Mouse (Mus musculus) liver, adult 2 months (tissue): ENCODE measurements around the gene Hacd3. TPM values are rescaled to one million over a fixed set of nuclear protein-coding genes. Genes with fewer than 3 reads are reported as not detected.

Source experiments
- DNase-seq: peaks from one replicate; pipeline ENCODE4 v3.0.0-alpha.2; 2011; ENCODE audit warnings: low read depth, low spot score; ENCODE audit errors: extremely low read depth
- H3K27ac ChIP-seq: fragments of 200-500 bp; replicated peaks from 2 replicates; pipeline ENCODE4 v1.5.1; 2012; ENCODE audit warnings: low read depth, mild to moderate bottlenecking, control low read depth, inconsistent platforms, low read length; ENCODE audit not compliant: insufficient read depth
- H3K27me3 ChIP-seq: fragments of 200-500 bp; 2 replicates; pipeline ENCODE4 v1.6.1; 2012; ENCODE audit warnings: mild to moderate bottlenecking, moderate library complexity, low read length, inconsistent platforms; ENCODE audit not compliant: control insufficient read depth, insufficient read depth
- H3K36me3 ChIP-seq: fragments of 200-500 bp; 2 replicates; pipeline ENCODE4 v1.6.1; 2012; ENCODE audit warnings: low read length, inconsistent platforms; ENCODE audit not compliant: control insufficient read depth, insufficient read depth
- H3K4me1 ChIP-seq: fragments of 200-500 bp; 2 replicates; pipeline ENCODE4 v1.6.1; 2011; ENCODE audit warnings: low read length; ENCODE audit not compliant: control insufficient read depth, insufficient read depth
- H3K4me3 ChIP-seq: fragments of 200-500 bp; 2 replicates; pipeline ENCODE4 v1.5.1; 2011; ENCODE audit warnings: low read depth, mild to moderate bottlenecking, control low read depth, low read length, moderate library complexity; ENCODE audit not compliant: insufficient read depth
- H3K79me2 ChIP-seq: fragments of 200-500 bp; 2 replicates; pipeline ENCODE4 v1.6.1; 2012; ENCODE audit warnings: inconsistent platforms, mild to moderate bottlenecking, low read length, moderate library complexity; ENCODE audit not compliant: control insufficient read depth, insufficient read depth
- H3K9ac ChIP-seq: fragments of 200-500 bp; 2 replicates; pipeline ENCODE4 v1.6.1; 2012; ENCODE audit warnings: low read depth, mild to moderate bottlenecking, control low read depth, inconsistent platforms, low read length
- CTCF ChIP-seq: fragments of 200-500 bp; IDR thresholded peaks from 2 replicates; pipeline ENCODE4 v1.5.1; 2011; ENCODE audit warnings: low read depth, low read length, control low read depth
- POLR2A ChIP-seq: fragments of 200-500 bp; IDR thresholded peaks from 2 replicates; pipeline ENCODE4 v1.6.1; 2011; ENCODE audit warnings: low read length, control low read depth; ENCODE audit not compliant: insufficient read depth; ENCODE audit errors: extremely low read depth
- WGBS: fragments of 180-500 bp; shearing (Covaris S2); methylation state at CpG from one replicate; pipeline ENCODE4 v1.1.7; 2018; 5-methylcytosine and 5-hydroxymethylcytosine counted together
- polyA plus RNA-seq: library from polyadenylated mRNA; depleted of rRNA; stranded (reverse); fragments of >200 nt; gene quantifications from 2 replicates; pipeline ENCODE4 v1.2.3, GENCODE M21; 2012
- total RNA-seq: library from RNA; depleted of rRNA; stranded (reverse); fragments of >200 nt; gene quantifications from 2 replicates; pipeline ENCODE4 v1.2.3, GENCODE M21; 2014

The Hacd3 gene
- total and polyA plus RNA-seq, 2 experiments: 67.7 to 165 TPM

DNA sequence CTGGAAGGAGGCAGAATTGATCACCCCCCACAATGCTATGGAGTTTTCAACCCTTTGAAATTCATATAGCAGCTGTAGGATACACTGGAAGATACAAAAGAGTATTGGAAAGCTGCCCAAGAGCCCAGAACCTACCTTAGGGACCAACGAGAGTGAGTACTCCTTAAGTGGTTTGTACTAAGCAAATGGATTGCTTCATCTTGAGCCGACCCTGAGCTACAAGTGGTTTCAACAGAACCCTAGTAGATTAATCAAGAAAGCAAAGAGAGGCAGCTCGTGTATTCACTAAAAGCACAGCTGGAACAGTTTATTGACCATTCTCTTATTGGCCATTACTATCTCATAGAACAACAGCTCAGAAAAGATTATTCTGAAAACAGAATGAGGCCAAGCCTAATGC, 2.3 kb downstream of the Hacd3 start:
- Histone ChIP-seq H3K4me1 (peaks cover 48% of the 10 kb centered on the region), H3K27ac (peak overlapping the region; percentile 20), H3K27me3 (no peaks in the 10 kb centered on the region), H3K79me2 (peaks cover 37% of the 10 kb centered on the region), H3K9ac (peak overlapping the region; percentile 18; the same call in 1 of the 2 replicates), H3K4me3 (no peak overlapping the region), H3K36me3 (no peaks in the 10 kb centered on the region)
- 20% methylated on average over 3 of the region's 3 CpGs for WGBS
- no peak for TF ChIP-seq CTCF
- peak; percentile 51 for DNase-seq

DNA sequence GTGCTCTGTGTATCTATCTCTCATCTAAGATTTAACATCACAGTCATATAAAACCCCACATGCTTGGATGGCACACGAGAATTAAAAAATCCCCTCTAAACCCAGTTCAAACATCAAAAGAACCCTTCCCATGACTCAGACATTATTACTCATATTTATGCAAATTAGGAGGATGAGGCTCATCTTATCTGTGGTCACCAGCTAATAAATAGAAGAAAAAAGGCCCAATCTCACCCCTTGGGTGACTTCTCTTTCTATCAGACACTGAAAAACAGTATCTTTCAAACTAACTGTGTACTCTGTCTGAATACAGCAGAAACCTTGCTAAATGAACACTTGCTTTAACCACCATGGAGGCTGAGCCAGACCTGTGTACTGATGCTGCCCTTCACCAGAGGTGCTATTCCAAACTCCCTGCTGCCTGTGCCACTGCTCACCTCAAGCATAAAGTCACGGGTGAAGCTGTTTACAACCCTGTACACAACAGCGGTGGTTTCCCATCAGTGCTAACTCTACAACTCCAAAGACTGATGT, 2.8 kb downstream of the Hacd3 start:
- H3K27ac ChIP-seq: peak overlapping the region; percentile 20
- peak; percentile 37 for DNase-seq
- peaks cover 46% of the 10 kb centered on the region for H3K4me1 ChIP-seq
- no peak overlapping the region for H3K4me3 ChIP-seq
- peaks cover 38% of the 10 kb centered on the region for H3K79me2 ChIP-seq
- TF ChIP-seq CTCF (no peak), POLR2A (no peak)
- 35% methylated on average over 3 of the region's 3 CpGs for WGBS
- peak overlapping the region; percentile 18; the same call in 1 of the 2 replicates for H3K9ac ChIP-seq
- H3K36me3 ChIP-seq: no peaks in the 10 kb centered on the region
- no peaks in the 10 kb centered on the region for H3K27me3 ChIP-seq

DNA sequence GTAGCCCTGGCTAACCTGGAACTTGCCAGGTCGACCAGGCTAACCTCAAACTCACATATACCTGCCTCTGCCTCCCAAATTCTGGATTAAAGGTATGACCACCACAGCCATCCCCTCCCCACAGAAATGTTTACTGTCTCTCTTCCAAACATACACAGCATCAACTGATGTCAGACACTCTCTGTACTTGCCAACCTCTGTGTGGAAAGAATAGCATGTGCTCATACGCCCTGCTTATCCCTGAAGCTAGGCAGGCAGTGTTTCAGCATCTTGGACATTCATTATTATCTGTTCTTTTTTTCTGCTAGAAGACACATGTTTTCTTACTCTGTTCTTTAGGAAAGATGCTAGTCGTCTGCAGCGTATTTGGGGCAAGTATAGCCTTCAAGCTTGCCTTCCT, 3.6 kb downstream of the Hacd3 start:
- 48% methylated on average over 4 of the region's 4 CpGs for WGBS
- H3K27ac ChIP-seq: peak overlapping the region; percentile 76
- no peaks in the 10 kb centered on the region for H3K36me3 ChIP-seq
- TF ChIP-seq CTCF (no peak), POLR2A (no peak)
- H3K9ac ChIP-seq: peak overlapping the region; percentile 34; the same call in 1 of the 2 replicates
- H3K79me2 ChIP-seq: peaks cover 44% of the 10 kb centered on the region
- peaks cover 47% of the 10 kb centered on the region for H3K4me1 ChIP-seq
- no peaks in the 10 kb centered on the region for H3K27me3 ChIP-seq
- no peak overlapping the region for H3K4me3 ChIP-seq
- peak; percentile 69 for DNase-seq

DNA sequence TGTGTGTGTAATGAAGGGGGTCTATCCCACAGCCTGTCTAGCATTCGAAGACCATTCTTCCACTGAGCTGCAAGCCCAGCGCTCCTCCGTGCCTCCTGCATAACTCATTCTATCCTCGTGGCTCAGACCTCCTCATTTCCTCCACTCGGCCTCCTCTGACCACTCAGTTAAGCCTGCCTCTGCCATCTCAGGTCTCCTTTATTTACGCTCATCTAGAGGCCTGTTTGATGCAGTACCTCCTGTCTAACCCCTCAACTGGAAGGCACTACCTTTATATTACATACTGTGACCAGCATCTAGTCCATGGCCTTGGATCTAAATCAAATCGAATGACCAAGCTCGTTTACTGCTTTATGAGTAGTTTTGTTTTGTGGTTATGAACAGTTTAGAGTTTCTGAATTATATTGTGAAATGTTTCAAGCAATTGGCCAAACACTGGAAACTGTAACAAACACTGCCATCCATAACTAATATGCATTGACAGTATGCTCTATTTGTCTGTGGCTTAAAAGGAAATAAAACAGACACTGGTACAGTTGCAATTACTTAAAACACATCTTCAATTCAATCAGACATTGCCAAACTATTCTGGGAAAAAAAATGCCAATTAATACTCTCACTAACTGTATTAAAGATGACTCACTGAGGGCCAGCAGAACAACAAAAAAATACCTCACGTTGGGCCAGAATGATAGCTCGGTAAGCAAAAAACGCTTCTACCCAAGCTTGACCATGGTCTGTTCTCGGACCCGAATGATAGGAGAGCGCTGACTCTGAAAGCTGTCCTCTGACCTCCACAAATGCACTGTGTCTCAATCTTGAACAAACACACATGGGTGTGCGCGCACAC, 4.3 kb downstream of the Hacd3 start:
- WGBS: 35% methylated on average over 16 of the region's 16 CpGs
- Histone ChIP-seq H3K4me3 (no peak overlapping the region), H3K36me3 (no peaks in the 10 kb centered on the region), H3K79me2 (peaks cover 49% of the 10 kb centered on the region), H3K9ac (peak overlapping the region; percentile 34; the same call in 1 of the 2 replicates), H3K27me3 (no peaks in the 10 kb centered on the region), H3K27ac (peak overlapping the region; percentile 76), H3K4me1 (peaks cover 40% of the 10 kb centered on the region)
- DNase-seq: peak; percentile 77
- TF ChIP-seq POLR2A (no peak), CTCF (no peak)

DNA sequence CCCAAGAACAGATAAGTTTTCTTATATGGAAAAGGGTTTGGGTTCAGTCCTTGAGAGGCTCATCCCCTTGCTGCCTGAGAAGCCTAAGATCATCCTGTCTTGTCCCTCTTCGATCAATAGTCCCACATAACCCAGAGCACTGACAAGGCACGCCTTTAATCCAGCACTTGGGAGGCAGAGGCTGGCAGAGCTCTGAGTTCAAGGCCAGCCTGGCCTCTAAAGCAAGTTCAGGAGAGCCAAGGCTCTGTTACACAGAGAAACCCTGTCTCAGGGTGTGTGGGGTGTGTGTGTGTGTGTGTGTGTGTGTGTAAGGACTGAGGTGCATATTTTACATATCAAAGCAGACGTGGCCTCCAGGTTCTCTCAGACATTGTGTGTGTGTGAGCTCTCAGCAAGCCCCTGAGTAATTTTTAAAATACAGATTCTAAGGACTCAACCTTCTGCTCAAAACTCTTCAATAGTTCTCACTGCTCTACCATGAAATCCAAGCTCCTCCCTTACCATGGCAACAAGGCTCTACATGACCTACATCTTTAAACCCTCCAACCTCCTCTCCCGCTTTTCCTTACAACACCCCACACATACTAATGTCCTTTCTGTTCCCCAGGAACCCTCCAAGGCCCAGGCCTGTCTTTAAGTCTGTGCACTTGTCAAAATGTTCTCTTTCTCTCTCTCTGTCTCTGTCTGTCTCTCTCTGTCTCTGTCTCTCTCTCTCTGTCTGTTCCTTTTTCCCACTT, 5.1 kb downstream of the Hacd3 start:
- peak; percentile 28 for DNase-seq
- no peak for TF ChIP-seq CTCF
- TF ChIP-seq POLR2A: no peak
- Histone ChIP-seq H3K27ac (peak overlapping the region; percentile 54), H3K4me1 (peaks cover 35% of the 10 kb centered on the region), H3K9ac (no peak overlapping the region), H3K36me3 (no peaks in the 10 kb centered on the region), H3K27me3 (no peaks in the 10 kb centered on the region), H3K4me3 (no peak overlapping the region), H3K79me2 (peaks cover 52% of the 10 kb centered on the region)
- 49% methylated on average over 4 of the region's 4 CpGs for WGBS
